Mouse (Mus musculus): ENCODE measurements around the gene Popdc3. TPM values are rescaled to one million over a fixed set of nuclear protein-coding genes. Genes with fewer than 3 reads are reported as not detected.
"Not testable (repeated sequence)": the region's sequence is repeated elsewhere in the genome, so short reads cannot be mapped to it uniquely, and the experiment has no call there.

The Popdc3 gene
- total and polyA plus RNA-seq, 3 experiments: 0.09 to 0.86 (median 0.69) TPM

DNA sequence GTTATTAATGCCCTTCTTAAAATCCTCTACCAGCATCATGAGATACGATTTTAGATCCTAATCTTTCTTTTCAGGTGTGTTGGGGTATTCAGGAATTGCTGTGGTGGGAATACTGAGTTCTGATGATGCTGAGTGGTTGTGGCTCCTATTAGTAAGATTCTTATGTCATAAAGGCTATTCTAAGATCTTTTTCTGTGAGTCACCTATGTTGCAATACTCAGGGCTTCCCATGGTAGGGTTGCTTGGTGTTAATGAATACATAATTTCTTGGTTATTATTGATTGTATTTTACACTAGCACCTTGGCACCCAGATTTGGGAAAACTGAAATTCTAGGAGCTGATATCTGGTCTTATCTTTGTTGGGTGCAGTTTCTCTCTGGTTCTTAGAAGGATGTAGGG, 26.7 kb downstream of the Popdc3 start:
- DNase-seq: no peak

DNA sequence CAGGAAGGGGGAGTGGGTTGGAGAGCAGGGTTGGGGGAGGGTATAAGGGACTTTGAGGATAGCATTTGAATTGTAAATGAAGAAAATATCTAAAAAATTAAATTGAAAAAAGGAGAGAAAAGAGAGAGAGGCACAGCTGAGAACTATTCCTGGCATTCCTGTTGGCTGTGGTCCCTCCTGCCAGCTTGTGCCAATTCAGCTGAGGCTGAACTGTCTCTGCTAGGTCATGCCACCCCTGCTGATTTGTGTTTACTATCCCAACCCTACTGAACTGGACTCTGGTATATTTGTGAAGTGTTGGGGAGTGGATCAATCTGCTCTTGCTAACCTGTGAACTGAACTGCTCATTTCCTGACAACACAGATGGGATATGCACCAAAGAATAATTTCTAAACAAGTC, 32.3 kb downstream of the Popdc3 start:
- no peak for DNase-seq

DNA sequence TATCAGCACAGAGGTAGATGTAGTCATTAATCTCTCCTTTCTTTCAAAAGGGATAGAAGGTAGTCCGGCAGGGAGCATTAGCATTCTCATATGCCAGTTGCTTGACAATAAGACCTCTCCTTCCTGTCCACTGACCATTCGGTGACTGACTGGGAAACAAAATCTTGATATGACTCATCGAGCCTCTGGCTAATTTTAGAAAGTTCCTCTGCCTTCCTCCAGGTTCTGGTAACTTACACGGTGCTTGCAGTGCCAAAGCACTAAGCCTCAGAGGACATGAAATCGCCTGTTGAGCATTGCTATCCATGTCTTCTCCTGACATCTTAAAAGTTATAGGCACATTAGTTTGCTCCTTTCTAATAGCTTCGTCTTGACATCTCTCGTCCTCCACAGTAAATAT, 38.8 kb downstream of the Popdc3 start:
- DNase-seq: no peak

DNA sequence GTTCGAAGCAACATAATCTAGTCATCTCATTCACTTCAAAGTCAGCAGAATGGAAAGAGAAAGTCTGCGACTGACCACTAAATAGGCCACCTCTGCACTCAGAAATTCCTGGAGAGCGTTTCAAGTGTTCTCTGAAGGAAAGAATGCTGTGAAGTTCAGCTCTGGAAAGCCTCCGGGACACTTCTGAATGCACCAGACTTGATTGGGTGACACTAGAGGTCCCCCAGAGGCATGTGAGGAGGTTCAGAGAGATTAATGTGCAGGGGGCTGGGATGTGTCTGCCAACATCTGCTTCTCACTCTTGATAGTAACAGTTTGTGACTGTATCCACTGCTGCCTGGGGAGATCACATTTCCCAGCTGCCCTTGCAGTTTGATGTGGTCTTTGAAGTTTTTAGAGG, 52.1 kb downstream of the Popdc3 start:
- DNase-seq: no peak

DNA sequence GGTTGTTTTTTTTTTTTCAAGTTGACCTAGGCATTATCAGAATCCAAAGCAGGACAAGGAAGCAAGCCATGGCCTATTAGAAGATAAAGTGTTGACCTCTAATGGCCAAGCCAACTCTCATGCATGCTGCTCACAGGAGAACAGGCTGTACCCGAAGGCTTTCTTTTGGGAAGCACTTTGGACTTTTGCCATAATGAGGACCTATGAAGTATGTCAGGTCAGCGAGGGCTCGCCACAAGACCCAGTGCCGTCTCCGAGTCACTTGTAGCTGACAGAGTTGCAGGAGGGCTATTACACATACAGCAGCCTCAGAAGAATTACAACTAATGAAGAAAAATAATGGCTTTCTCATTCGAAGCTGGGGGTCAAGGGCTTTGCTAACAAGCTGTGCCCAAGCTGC, 55.5 kb downstream of the Popdc3 start:
- no peak for DNase-seq

DNA sequence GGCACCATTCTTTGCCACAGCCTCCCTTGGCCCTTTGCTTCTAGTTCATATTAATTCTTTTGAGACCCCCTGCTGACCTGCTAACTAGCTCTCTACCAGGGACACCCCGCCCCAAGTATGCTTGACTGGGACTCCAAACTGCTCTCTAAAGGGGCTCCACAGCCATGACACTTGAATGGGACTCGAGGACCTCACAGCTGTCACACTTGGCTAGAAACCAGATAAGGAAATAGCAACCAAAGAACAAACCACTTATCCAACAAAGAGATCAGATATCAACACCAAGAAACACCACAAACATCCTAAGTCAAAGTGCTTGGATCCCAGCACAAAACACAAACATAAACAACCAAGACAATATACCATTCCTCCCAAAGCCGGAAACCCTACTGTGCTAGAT, 58.4 kb downstream of the Popdc3 start:
- no peak for DNase-seq

DNA sequence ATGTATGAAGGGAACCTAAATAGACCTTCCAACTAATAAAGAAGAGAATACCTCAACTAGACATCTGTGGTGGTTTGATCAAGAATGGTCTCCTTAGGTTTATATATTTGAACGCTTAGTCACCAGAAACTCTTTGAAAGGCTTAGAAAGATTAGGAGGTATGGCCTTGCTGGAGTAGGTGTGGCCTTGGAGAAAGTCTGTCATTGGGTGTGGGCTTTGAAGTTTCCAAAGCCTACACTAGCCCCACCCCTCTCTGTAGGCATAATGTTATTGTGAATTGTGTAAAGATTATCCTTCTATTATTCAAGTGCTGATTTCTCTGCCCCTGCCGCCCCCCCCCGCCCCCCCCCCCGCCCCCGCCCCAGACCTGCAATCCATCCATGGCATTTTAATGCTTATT, 59.6 kb downstream of the Popdc3 start:
- no peak for DNase-seq

DNA sequence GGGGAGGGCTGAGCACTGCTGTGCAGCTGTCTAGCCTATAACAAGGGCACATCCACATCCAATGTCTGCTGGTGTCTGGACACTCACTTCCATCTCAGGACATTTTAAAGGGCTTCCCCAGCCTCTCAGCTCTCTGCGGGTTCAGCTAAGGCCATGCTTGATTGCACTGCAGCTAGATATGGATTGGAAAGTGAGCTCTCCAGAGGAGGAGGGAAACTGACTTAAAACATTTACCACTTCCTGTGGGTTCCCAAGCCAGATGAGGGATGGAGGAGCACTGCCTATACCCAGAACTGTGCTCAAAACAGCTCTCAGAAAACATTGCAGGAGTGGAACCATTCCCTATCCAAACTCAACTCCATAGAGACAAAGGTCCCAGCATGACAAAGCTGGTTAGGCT, 82.6 kb downstream of the Popdc3 start:
- DNase-seq: no peak

DNA sequence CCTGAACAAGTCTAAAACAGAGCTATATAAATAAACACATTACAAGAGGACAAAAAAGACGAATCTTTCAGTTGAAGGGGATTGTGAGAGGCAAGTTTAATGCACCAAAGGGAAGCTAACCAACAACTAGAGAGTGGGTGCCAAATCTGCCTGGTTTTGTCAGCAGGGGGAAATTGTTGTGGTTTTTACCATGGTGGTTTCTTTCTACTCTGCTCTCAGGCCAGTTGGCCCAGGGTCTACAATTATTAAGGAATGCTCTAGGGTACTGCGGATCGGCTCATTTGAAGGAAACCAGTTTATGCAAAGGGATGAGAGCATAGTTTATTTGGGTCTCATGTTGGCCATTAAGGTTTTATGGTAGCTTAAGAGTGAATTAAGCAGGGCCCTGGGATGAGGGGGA, 84.2 kb downstream of the Popdc3 start:
- no peak for DNase-seq

DNA sequence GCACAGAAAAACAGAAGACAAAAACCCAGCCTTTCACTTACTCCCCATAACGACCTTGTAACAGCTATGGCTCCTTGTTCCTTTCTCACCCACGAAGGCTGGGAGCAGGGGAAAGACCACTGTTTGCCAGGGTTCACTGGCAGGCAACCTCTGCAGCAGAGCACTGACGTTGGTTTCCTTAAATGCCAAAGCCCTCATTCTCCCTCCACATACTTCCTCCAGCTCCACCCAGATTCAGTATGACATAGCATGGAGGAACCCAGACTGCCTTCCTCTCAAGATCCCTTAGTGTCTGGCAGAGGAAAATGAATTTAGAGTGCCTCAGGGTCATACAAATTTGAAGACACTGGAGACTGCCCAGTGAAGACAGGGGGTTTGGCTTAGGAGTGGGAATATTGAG, 98.6 kb downstream of the Popdc3 start:
- DNase-seq: no peak

DNA sequence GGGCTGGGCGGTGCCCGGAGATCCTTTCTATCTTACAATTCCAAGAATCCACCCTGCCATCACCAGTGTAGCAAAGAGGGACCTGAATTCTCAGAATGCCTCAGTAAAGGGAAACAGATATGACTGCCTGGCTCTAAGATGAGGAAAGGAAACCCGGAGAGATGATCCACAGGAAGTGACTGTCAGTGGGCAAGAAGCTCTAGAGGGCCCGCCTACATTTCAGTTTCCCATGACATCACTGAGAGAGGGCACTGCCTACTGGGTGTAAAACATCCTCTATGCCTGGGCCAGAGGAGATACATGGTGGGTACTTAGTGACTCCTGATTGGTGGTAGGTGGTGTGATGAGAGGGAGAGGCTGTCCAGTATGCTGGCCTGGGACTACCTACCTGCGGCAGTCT, 99.1 kb downstream of the Popdc3 start:
- DNase-seq: no peak

DNA sequence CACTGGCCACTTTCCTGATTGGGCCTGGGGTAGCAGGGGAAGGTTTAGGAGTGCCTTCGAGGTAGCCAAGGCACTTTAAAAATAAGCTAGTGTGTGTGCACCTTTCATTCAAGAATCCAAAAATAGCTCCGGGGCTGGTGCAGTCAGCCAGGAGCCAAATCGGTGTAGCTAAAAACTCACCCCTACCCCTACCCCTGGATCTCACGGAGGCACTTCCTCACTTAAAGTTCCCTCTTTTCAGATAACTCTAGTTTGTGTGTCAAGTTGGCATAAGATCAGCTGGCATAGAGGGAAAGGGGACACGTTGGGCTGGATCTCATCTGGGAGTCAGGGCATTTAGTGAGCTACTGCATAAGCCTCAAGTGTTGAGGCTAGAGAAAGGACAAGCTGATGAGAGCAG, 107.8 kb downstream of the Popdc3 start:
- no peak for DNase-seq

DNA sequence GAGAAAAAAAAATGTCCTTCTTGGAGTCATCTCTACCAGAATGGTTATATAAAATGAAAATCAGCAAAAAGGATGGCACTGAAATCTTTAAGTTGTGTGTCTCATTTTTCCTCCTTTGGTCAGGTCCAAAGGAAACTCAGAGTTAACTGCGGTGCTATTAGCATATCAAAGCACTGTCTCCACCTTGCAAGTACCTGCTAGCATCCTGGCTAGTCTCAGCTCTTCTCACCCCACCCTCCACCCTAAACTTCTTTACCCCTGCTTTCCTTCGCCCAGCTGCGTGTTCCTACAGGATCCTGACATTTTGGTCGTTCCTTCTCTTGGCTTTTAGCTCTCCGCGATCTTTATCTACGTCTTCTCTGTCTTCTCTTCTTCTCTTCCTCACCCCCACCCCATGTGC, 110.5 kb downstream of the Popdc3 start:
- no peak for DNase-seq

DNA sequence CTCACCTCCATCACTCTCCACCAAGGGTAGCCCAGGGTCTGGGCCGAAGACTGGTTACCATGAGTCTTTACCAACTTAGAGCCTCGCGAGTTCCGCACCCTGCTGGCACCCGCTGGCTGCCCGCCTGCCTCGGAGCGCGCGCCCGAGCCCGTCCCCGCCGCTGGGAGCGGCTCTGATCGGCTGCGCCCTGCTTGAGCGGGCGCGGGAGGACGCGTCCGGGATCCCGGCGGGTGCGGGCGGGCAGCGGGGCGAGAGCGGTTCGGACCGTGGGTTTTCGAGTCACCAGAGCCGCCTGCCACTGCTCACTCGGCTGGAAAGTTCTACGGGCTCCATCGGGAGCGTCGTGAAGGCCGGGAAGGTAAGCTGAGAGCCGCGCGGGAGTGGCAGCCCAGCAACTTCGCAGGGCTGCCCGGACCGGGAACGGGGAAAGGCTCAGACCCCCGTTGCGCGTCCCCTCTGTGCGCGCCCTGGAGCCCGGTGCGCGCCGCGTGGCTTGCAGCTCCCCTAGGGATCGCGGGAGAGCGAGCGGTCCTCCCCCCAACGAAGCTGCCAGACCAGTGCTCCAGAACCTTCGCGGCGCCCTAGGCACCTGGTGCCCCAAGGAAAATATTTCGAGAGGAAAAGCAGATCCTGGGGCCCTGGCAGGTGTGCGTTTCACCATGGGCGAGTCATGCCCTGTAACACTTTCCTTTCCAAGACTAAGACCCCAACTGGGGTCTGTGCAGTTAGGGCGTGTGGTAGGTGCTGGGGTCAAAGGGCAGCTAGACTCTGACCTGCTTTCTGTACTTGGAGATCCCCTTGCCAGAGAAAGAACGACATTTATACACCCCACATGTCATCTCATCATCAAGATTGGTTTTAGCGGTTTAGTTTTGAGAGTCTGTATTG, 111.6 kb downstream of the Popdc3 start:
- peak; percentile 6 for DNase-seq

DNA sequence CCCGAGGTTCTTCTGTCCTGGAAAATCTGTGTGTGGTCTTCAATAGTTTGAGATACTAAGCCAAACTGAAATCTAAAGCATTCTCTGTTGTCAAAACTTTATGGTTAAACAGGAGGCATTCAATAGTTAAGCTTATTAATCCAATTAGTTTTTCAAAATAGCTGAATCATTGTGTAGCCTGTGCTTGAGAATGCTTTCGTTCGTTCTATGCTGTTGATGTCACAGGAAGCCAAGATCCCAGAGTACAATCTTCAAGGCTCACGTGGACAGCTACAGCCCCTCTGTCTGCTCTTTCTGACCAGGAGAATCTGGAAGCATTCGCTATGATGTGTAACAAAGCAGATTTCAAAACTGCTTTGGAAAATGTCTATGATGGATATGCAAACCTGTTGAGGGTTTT, 112.7 kb downstream of the Popdc3 start:
- no peak for DNase-seq

DNA sequence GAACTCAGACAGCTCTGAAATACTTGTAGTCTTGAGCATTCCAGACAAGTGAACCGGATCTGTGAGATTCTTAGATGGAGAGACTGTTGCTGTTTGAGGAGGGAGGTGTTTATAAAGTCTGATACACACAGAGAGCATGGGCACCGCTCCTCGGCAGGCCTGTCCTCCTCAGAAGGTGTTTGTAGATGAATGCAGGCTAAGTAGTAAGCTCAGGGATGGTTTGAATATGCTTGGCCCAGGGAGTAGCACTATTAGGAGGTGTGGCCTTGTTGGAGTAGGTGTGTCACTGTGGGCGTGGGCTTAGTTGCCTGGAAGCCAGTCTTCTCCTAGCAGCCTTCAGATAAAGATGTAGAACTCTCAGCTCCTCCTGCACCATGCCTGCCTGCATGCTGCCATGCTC, 114.3 kb downstream of the Popdc3 start:
- DNase-seq: not testable (repeated sequence)

DNA sequence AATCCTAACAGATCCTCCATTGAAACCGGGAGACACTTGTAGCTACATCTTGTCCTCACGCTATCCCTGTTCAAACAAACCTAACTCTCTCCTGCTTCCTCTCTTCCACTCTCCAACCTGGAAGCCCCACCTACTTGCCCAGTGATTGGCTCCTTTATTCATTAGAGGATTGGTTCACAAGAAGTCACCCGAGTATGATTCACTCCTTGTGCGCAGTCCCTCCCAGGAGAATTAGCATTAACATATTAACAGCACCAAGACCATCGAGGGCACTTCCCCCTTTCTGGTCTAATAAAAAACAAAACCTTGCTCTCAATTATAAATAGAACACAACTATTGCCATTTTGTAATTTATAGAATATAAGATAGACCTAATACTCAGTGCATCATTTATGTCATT, 117.2 kb downstream of the Popdc3 start:
- no peak for DNase-seq

DNA sequence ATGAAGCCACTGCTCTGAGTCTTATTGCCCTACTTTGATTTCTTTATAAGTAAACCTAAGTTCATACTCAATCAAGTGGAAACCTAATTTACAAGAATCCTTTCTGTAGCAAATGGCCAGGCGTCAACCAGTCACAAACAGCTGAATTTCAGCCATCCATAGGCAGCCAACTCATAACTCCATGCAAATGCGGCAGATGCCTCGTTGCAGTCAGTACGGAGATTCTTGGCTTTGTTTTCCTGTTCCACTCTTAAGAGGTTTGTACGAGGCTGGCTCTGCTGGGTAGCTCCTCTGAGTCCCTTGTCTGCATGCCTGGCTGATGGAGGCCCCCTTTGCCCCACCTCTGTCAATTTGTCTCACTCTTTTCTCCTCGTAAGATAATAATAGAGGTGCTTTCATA, 120.6 kb downstream of the Popdc3 start:
- DNase-seq: no peak

DNA sequence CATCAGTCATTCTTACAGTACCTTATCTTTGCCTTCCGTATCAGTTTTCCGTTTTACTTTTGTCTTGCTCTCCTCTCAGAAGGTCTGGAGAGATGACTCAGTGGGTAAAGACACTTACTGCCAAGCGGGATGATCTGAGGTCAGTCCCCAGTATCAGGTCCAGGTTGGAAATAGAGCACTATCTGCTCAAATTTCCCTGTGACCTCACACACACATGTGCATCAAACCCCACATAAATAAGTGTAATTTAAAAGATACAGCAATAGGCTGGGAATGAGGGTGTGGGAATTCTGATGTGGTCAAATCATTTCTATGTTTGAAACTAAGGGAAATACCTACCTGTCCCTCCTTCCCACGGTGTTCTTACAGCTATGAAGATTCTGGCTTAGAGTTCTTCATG, 121.6 kb downstream of the Popdc3 start:
- no peak for DNase-seq

DNA sequence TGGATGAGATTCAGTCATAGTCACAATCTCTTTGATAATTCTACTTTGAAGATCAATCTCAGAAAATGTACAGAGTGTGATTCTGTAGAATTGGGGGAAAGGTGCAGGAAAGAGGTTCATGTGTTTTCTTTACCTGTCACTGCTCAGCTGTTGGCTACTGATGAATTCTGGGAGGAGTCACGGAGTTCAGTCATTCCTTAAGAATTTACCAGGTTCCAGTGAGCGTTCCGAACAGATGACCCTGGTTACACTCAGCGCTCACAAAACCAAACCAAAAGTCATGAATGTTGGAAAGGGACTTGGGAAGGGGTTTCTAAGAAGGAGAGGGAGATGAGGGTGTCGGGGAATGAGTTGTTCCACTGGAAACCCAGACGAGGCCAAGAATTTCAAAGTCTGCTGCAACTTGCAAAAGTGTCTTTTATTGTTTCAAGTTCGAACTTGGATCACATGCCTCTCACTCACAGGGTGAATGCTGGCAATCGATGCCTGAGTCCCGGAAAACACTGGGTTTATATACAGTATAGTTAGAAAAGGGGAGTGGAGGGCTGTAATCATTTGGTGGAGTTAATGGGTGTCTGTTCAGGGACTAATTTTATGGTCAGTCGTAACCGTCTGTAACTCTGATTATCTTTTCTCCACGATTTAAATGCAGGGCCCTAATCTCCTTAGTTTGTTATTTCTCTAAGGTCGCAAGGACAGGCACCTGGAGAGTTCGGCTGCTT, 125.6 kb downstream of the Popdc3 start:
- DNase-seq: no peak

DNA sequence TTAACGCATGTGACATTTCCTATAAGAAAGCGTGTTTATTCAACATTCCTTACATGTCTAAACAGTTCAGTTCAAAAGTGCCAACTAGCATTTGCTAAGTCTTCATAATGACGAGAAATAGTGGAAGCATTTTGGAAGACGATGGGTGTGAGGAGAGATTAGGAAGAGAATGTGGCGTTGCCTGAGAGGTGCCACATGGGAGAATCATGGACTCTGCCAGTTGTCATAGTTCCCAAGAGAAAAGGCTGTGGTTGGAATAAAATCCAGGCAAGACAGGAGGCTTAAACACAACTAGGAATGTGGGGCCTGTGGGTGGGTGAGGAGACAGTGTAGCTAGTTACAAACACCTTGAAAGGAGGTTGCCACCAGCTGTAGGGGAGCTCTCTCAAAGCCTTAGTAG, 127.3 kb downstream of the Popdc3 start:
- no peak for DNase-seq

DNA sequence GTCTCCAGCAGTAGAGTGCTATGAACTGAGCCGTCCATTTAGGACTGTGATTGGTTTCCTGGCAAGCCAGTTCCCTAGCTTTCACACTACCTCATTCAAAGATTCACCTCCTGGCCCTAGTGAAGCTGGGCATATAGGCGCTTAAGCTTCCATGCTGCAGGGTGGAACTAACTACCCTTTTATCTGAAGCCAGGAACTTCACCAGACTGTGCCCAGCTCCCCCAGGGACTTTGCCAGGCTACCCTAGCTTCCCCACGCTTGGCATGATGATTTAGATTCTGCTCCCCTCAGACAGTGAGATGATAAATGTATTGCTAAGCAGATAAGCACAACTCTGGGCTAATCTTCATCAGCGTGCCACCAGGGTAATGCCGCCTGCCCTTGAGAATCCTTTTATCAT, 133.2 kb downstream of the Popdc3 start:
- DNase-seq: no peak

DNA sequence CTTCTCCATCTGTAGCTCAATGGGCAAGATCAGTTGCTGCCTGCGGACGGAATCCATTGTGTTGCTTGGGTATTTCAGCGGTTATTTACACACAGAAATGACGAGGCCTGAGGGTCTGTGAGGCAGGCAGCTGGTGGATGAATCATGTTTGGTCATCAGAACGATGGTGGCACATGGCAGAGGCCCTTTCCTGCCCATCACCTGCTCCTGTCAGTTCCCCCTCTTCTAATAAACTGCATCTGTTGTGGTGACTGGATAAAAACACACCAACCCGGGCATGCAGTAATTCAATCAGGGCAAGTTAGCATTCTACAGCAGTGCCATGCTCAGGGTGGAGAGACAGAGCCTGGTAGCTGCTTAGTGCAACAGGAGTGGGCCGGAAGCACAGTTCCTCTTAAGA, 133.7 kb downstream of the Popdc3 start:
- no peak for DNase-seq

DNA sequence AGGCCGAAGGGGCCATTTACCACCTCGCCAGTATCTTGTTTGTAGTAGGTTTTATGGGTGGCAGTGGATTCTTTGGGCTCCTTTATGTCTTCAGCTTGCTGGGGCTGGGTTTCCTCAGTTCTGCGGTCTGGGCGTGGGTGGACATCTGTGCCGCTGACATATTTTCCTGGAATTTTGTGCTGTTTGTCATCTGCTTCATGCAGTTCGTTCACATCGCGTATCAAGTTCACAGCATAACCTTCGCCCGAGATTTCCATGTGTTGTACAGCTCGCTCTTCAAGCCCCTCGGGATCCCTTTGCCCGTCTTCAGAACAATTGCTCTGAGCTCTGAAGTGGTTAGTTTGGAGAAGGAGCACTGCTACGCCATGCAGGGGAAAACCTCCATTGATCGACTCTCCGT, 137.0 kb downstream of the Popdc3 start:
- DNase-seq: no peak

Measured in adrenal gland, adult 2 months (tissue).